Mouse (Mus musculus) bone marrow macrophage, adult 2 months (primary cell): ENCODE data around the gene Rxra.

Experiments used
- CTCF ChIP-seq: IDR thresholded peaks from 2 replicates; pipeline ENCODE4 v1.5.1; 2012; ENCODE audit warnings: low read depth, mild to moderate bottlenecking, low read length, moderate library complexity
- POLR2A ChIP-seq: IDR thresholded peaks from 2 replicates; pipeline ENCODE4 v1.6.1; 2012; ENCODE audit warnings: mild to moderate bottlenecking, low read depth, low read length, borderline replicate concordance

- TF ChIP-seq POLR2A (no peak), CTCF (no peak)
These were observed 14.5 kb downstream of the Rxra start for GRCm38 (mm10) chr2:27690714-27691113.
